Mouse (Mus musculus) lung, postnatal 0 days (tissue): ENCODE data around the gene Cplx1.

Experiments used
- CTCF ChIP-seq: IDR thresholded peaks from 2 replicates; pipeline ENCODE4 v1.5.1; 2016; ENCODE audit warnings: antibody characterized with exemption, mild to moderate bottlenecking
- EP300 ChIP-seq: IDR thresholded peaks from 2 replicates; pipeline ENCODE4 v1.6.1; 2016; ENCODE audit warnings: antibody characterized with exemption, mild to moderate bottlenecking, control low read depth

GRCm38 (mm10) chr5:108567104-108567503 is 17.3 kb upstream of the Cplx1 start:
- TF ChIP-seq EP300 (no peak), CTCF (no peak)
